Mouse (Mus musculus) small intestine, adult 2 months (tissue): Measurements from ENCODE around the gene Cwh43.

ENCODE experiments used
- CTCF ChIP-seq: fragments of 200-500 bp; IDR thresholded peaks from 2 replicates; pipeline ENCODE4 v1.5.1; 2012; ENCODE audit warnings: low read depth, mild to moderate bottlenecking, control low read depth, inconsistent platforms, low read length, moderate library complexity, mixed read lengths; ENCODE audit not compliant: insufficient replicate concordance, insufficient read length; ENCODE audit errors: extremely low read depth
- POLR2A ChIP-seq: fragments of 200-500 bp; IDR thresholded peaks from 2 replicates; pipeline ENCODE4 v1.6.1; 2012; ENCODE audit warnings: low read depth, mild to moderate bottlenecking, control low read depth, inconsistent platforms, low read length, moderate library complexity

DNA sequence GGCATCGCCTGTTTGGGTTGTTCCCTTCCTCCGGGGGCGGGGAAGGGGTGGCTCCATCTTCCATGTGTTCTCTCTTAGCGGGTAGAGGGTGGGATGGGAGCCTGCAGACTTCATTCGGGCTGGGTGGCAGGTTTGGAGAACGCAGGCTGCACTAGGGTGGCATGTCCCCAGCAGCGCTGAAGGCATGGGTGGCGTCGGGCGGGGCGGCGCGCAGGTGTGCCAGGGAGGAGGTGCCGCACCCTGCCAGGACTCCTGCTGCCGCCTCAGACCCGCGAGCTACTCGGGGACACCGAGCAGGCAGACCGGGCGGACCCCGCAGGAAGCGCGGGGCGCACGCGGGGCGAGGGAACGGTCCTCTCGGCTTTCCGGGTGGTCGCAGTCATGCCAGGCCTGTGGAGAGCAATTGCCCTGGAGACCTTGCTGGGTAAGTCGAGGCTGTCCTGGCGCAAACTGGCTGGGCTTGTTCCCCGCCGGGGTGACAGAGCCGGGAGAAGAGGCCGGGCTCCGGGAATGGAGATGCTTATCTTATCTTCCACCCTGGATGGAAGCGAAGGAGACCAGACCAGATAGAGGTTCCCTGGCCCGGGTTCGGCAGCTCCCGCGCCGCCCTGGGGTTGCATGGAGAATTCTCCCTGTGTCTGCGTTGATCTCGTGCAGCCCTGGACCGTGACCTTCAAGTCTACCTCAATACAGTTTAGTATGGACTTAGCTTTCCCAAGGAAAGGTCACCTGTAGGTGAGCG, at the start of gene Cwh43:
- TF ChIP-seq CTCF (no peak), POLR2A (no peak)
